Mouse (Mus musculus): ENCODE data around the gene Trp53i13.

- TF ChIP-seq CTCF (IDR thresholded peaks at IDR 0.05; ENCODE audit: low read depth) = no peak
- TF ChIP-seq EP300 (optimal IDR thresholded peaks at IDR 0.05) = no peak
Measured at GRCm38 (mm10) chr11:77476895-77477294, 38.9 kb downstream of the Trp53i13 start.

Data from stomach, postnatal 0 days (tissue).